29 mouse cellular contexts compared by ENCODE assay signal in the genomic region with DNA sequence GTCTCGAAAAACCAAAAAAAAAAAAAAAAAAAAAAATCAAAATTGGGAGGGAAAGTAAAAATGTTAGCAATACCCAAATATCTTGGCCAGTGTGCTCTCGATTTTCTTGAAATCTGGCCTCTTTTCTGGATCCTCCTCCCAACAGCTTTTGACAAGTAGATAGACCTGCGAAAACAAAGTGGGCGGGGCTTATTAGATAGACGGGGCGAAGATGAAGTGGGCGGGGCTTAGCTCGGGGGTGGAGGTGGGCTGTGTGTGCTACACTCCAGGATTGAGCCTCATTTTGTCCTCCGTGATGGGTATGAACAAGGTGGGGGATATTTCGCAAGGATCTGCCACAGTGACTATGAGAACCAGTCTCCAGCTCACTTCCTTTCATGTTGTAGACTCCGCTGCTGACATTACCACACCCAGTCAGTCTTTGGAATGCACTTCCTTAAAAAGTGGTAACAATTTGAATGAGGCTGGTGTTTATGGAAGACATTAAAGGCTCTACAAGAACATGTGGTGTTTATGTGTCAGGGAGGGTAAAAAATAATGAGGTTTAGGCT. TPM values are rescaled to one million over a fixed set of nuclear protein-coding genes. Genes with fewer than 3 reads are reported as not detected.
DNase-seq lines count a peak whose midpoint lies in the region; ATAC-seq and TF ChIP-seq lines count a peak whose summit lies in the region.
"Had no signal": no experiment of that assay in that cellular context is flagged by ENCODE, and none has a peak within 500 bp of the region (broad histone marks: within the 10 kb centered on the region; RNA-seq: fewer than 3 reads in every experiment).

No protein-coding gene starts in this region.

- H3K9me3 ChIP-seq in liver, embryonic 16.5 days (replicated peaks; ENCODE audit: control insufficient read depth, low read length) = no peaks in the 10 kb centered on the region
- no peaks in the 10 kb centered on the region for H3K9me3 ChIP-seq in liver, embryonic 11.5 days (ENCODE audit: control insufficient read depth, low read length)
- H3K9me3 ChIP-seq in ES-E14 (ENCODE audit: control insufficient read depth, insufficient read depth, low read depth, low read length) = no peaks in the 10 kb centered on the region
- H3K9me3 ChIP-seq: forebrain, embryonic 13.5 days; hindbrain, embryonic 12.5 days; intestine, embryonic 15.5 days; lung, embryonic 15.5 days; neural tube, embryonic 12.5 days had no signal

- no peak overlapping the region for H3K27ac ChIP-seq in liver, embryonic 16.5 days (ENCODE audit: low read length)
- no peak overlapping the region for H3K27ac ChIP-seq in liver, embryonic 11.5 days (ENCODE audit: low read depth, low read length)
- no peak overlapping the region for H3K27ac ChIP-seq in ES-E14 (ENCODE audit: insufficient read depth, low read depth, low read length, poor library complexity, severe bottlenecking)
- H3K27ac ChIP-seq: forebrain, embryonic 13.5 days; gastrocnemius, adult 2 months; hindbrain, embryonic 12.5 days; hindbrain, postnatal 0 days; intestine, embryonic 15.5 days; kidney, postnatal 0 days; liver, embryonic 14.5 days; lung, embryonic 15.5 days; neural tube, embryonic 12.5 days had no signal

- in situ Hi-C loops in ES-E14 (cut with MboI; ENCODE audit: low sequenced_read_pairs in 2 of 2, unreplicated experiment in 2 of 2) = no loop called here

- peak; percentile 43; the same call in 1 of the 2 replicates for ATAC-seq in liver, embryonic 16.5 days (ENCODE audit: low read depth)
- ATAC-seq in liver, embryonic 11.5 days (replicated peaks; ENCODE audit: low FRiP score) = no peak
- ATAC-seq in granulocyte monocyte progenitor cell, adult 5-6 weeks (replicated peaks; ENCODE audit: poor library complexity, severe bottlenecking) = peak; percentile 94
- peak; percentile 82 for ATAC-seq in neutrophil, adult 5-6 weeks (ENCODE audit: extremely low read depth, insufficient number of reproducible peaks, low FRiP score, poor library complexity, severe bottlenecking)
- ATAC-seq: forebrain, embryonic 13.5 days; hindbrain, postnatal 0 days; intestine, embryonic 15.5 days had no signal

- H3K4me3 ChIP-seq in liver, embryonic 16.5 days (ENCODE audit: low read depth, low read length) = no peak overlapping the region
- H3K4me3 ChIP-seq in liver, embryonic 11.5 days (ENCODE audit: low read depth, low read length) = no peak overlapping the region
- H3K4me3 ChIP-seq in ES-E14 (ENCODE audit: insufficient read depth in 1 of 2, low read depth in 1 of 2, low read length in 2 of 2, poor library complexity in 1 of 2, severe bottlenecking in 1 of 2) = no peak overlapping the region
- H3K4me3 ChIP-seq: forebrain, embryonic 13.5 days; gastrocnemius, adult 2 months; hindbrain, embryonic 12.5 days; intestine, embryonic 15.5 days; lung, embryonic 15.5 days; myocyte; neural tube, embryonic 12.5 days had no signal

- no peak for DNase-seq in liver, embryonic 11.5 days (ENCODE audit: low spot score)
- DNase-seq in ES-E14 (ENCODE audit: low read depth, low spot score) = no peak
- DNase-seq in layer of hippocampus, adult 9-10 months (ENCODE audit: low spot score) = no peak
- DNase-seq in urinary bladder, adult 18-20 months (ENCODE audit: low spot score in 2 of 2) = no peak
- no peak for DNase-seq in retina, embryonic 14.5 days (ENCODE audit: low spot score)
- DNase-seq: adrenal gland, adult 8-10 months; cerebellum, adult 8-10 months; cerebellum, postnatal 25 days; gastrocnemius, adult 2 months; kidney, adult 8-10 months; kidney, postnatal 4 days; layer of hippocampus, postnatal 36 days; left cerebral cortex, postnatal 4 days; lung, postnatal 4 days; midbrain, embryonic 14.5 days; thymus, adult 2 months; thymus, postnatal 4 days had no signal

- H3K4me1 ChIP-seq in liver, embryonic 16.5 days (ENCODE audit: control insufficient read depth, low read depth, low read length) = no peaks in the 10 kb centered on the region
- no peaks in the 10 kb centered on the region for H3K4me1 ChIP-seq in liver, embryonic 11.5 days (replicated peaks; ENCODE audit: control insufficient read depth, insufficient read depth, low read length)
- H3K4me1 ChIP-seq in ES-E14 (ENCODE audit: control insufficient read depth in 2 of 2, insufficient read depth in 2 of 2, low read length in 2 of 2, poor library complexity in 1 of 2) = peaks cover 0 to 5% of the 10 kb centered on the region in 2 experiments; a peak in 2 of 4 replicates
- H3K4me1 ChIP-seq: forebrain, embryonic 13.5 days; hindbrain, embryonic 12.5 days; intestine, embryonic 15.5 days; lung, embryonic 15.5 days; neural tube, embryonic 12.5 days had no signal

- no peak overlapping the region for H3K4me2 ChIP-seq in liver, embryonic 16.5 days (ENCODE audit: low read depth, low read length)
- H3K4me2 ChIP-seq in liver, embryonic 11.5 days = no peak overlapping the region
- H3K4me2 ChIP-seq: forebrain, embryonic 13.5 days; hindbrain, embryonic 12.5 days; intestine, embryonic 15.5 days; lung, embryonic 15.5 days; neural tube, embryonic 12.5 days had no signal

- WGBS in liver, embryonic 16.5 days (ENCODE audit: insufficient replicate concordance) = 58% methylated on average over 10 of the region's 11 CpGs
- WGBS in liver, embryonic 11.5 days = 65% methylated on average over 11 of the region's 11 CpGs

- no peaks in the 10 kb centered on the region for H3K36me3 ChIP-seq in liver, embryonic 16.5 days (ENCODE audit: control insufficient read depth, insufficient read depth)
- H3K36me3 ChIP-seq in liver, embryonic 11.5 days (ENCODE audit: control insufficient read depth, insufficient read depth, low read length) = no peaks in the 10 kb centered on the region
- H3K36me3 ChIP-seq in ES-E14 (ENCODE audit: control insufficient read depth, insufficient read depth, low read length, poor library complexity, severe bottlenecking) = no peaks in the 10 kb centered on the region
- H3K36me3 ChIP-seq: hindbrain, embryonic 12.5 days; intestine, embryonic 15.5 days; lung, embryonic 15.5 days; neural tube, embryonic 12.5 days had no signal

- H3K9ac ChIP-seq in liver, embryonic 16.5 days (ENCODE audit: low read depth, low read length) = no peak overlapping the region
- H3K9ac ChIP-seq in liver, embryonic 11.5 days (ENCODE audit: low read depth, low read length) = no peak overlapping the region
- no peak overlapping the region for H3K9ac ChIP-seq in ES-E14 (ENCODE audit: insufficient read depth, low read depth, low read length, poor library complexity, severe bottlenecking)
- H3K9ac ChIP-seq: forebrain, embryonic 13.5 days; hindbrain, embryonic 12.5 days; intestine, embryonic 15.5 days; liver, embryonic 14.5 days; lung, embryonic 15.5 days; neural tube, embryonic 12.5 days had no signal

- H3K27me3 ChIP-seq in liver, embryonic 16.5 days (ENCODE audit: control insufficient read depth, insufficient read depth, low read depth, low read length) = no peaks in the 10 kb centered on the region
- no peaks in the 10 kb centered on the region for H3K27me3 ChIP-seq in liver, embryonic 11.5 days (replicated peaks; ENCODE audit: control insufficient read depth, insufficient read depth, low read length)
- H3K27me3 ChIP-seq: forebrain, embryonic 13.5 days; hindbrain, embryonic 12.5 days; intestine, embryonic 15.5 days; lung, embryonic 15.5 days; neural tube, embryonic 12.5 days had no signal

TF ChIP-seq in ES-E14, 5 proteins besides CTCF, POLR2A, EP300 and RAD21:
- TF ChIP-seq MAFK (IDR thresholded peaks at IDR 0.05; ENCODE audit: insufficient read depth, low read depth, low read length) (no peak), CHD2 (IDR thresholded peaks at IDR 0.05; ENCODE audit: low read depth, low read length) (no peak), HCFC1 (IDR thresholded peaks at IDR 0.05; ENCODE audit: borderline replicate concordance, insufficient read depth, low read length) (no peak), ZNF384 (IDR thresholded peaks at IDR 0.05; ENCODE audit: low read depth, low read length) (peak; percentile 41; the same call in 1 of the 2 replicates), ZC3H11A (IDR thresholded peaks at IDR 0.05; ENCODE audit: borderline replicate concordance, low read depth, low read length) (no peak)
TF ChIP-seq in ES-E14: peak in this region for 1.

RNA-seq across cellular contexts. Expression of a gene that starts 54.2 kb away (rescaled TPM):
- polyA plus RNA-seq in liver, embryonic 16.5 days (2015; fragmentation: Nextera tagmentation; extraction: Ambion mirVana) = 14.2 and 15.9 TPM in 2 replicates
- polyA plus RNA-seq in liver, embryonic 11.5 days (2014; fragmentation: Nextera tagmentation; extraction: Ambion mirVana) = 0.86 and 1.2 TPM in 2 replicates
- 2.5 and 3.0 TPM in 2 replicates for total RNA-seq in ES-E14 (2012; rRNA removed)
- total RNA-seq in granulocyte monocyte progenitor cell, adult 5-6 weeks (2014; fragmentation: Nextera tagmentation) = 0.79 and 3.6 TPM in 2 replicates
- total RNA-seq in granulocyte monocyte progenitor cell, adult 5-6 weeks (2017) = 5.1 and 7.7 TPM in 2 replicates
- total RNA-seq in neutrophil, adult 5-6 weeks (2017) = 276 and 296 TPM in 2 replicates
- total RNA-seq: hindbrain, postnatal 0 days had no signal

Comparison
In these comparisons a context has a peak if more than half of its experiments do, and no peak if none do; other contexts are left out.
1. RNA of a gene that starts 54.2 kb away (total RNA-seq): 276 to 296 TPM in neutrophil, adult 5-6 weeks; 0.79 to 7.7 TPM in granulocyte monocyte progenitor cell, adult 5-6 weeks and 2.5 to 3.0 TPM in ES-E14; every median in the first group is over 10 times any median in the second.